Mouse (Mus musculus): ENCODE results near the gene Fam151a. TPM values are rescaled to one million over a fixed set of nuclear protein-coding genes. Genes with fewer than 3 reads are reported as not detected.
A peak's percentile ranks its signal among the peaks of the same experiment; 100 is the strongest.
"Not testable (repeated sequence)": the region's sequence is repeated elsewhere in the genome, so short reads cannot be mapped to it uniquely, and the experiment has no call there.

Fam151a gene
- polyA plus RNA-seq, 1 experiment from 2014 or later, result 0.31 TPM

GRCm38 (mm10) chr4:106720631-106721030 lies 13.1 kb upstream of the Fam151a start:
- Histone ChIP-seq H3K27me3 (peaks cover 6% of the 10 kb centered on the region; the same call in 1 of the 2 replicates), H3K27ac (no peak overlapping the region), H3K9ac (no peak overlapping the region), H3K4me1 (replicated peaks) (no peaks in the 10 kb centered on the region), H3K36me3 (no peaks in the 10 kb centered on the region), H3K4me3 (no peak overlapping the region), H3K4me2 (no peak overlapping the region), H3K9me3 (replicated peaks) (no peaks in the 10 kb centered on the region)
- ATAC-seq (replicated peaks; ENCODE audit: insufficient number of reproducible peaks, insufficient read depth, low FRiP score, low read depth), result no peak
- 64% methylated on average over 4 of the region's 4 CpGs for WGBS

- no peaks in the 10 kb centered on the region for H3K36me3 ChIP-seq
- no peak within 1 kb of the TSS for H3K4me3 ChIP-seq
- H3K4me2 ChIP-seq, result no peak within 1 kb of the TSS
- ATAC-seq (replicated peaks; ENCODE audit: insufficient number of reproducible peaks, insufficient read depth, low FRiP score, low read depth), result no peak
- no peaks in the 10 kb centered on the region for H3K9me3 ChIP-seq (replicated peaks)
- H3K4me1 ChIP-seq (replicated peaks), result no peaks in the 10 kb centered on the region
- no peak within 1 kb of the TSS for H3K9ac ChIP-seq
- 79% methylated on average over 7 of the region's 7 CpGs for WGBS
- H3K27me3 ChIP-seq, result no peaks in the 10 kb centered on the region
- H3K27ac ChIP-seq, result no peak within 1 kb of the TSS
Observed at GRCm38 (mm10) chr4:106730814-106731213, 2.9 kb upstream of the Fam151a start, which contains the start of gene Mroh7. Gene Mroh7, minus strand, starts transcription at chr4:106730925.

- H3K36me3 ChIP-seq; H3K27me3 ChIP-seq; H3K4me3 ChIP-seq; H3K9me3 ChIP-seq (replicated peaks); H3K4me1 ChIP-seq (replicated peaks); H3K27ac ChIP-seq; H3K9ac ChIP-seq; H3K4me2 ChIP-seq; ATAC-seq (replicated peaks; ENCODE audit: insufficient number of reproducible peaks, insufficient read depth, low FRiP score, low read depth): not testable (repeated sequence)
- WGBS, result 83% methylated on average over 1 of the region's 1 CpGs
Observed at GRCm38 (mm10) chr4:106736884-106737283, 3.2 kb downstream of the Fam151a start.

GRCm38 (mm10) chr4:106737904-106738303 lies 4.2 kb downstream of the Fam151a start:
- Histone ChIP-seq H3K27ac (no peak overlapping the region), H3K4me1 (replicated peaks) (no peaks in the 10 kb centered on the region), H3K27me3 (no peaks in the 10 kb centered on the region), H3K4me2 (no peak overlapping the region), H3K36me3 (no peaks in the 10 kb centered on the region), H3K4me3 (no peak overlapping the region), H3K9me3 (replicated peaks) (no peaks in the 10 kb centered on the region), H3K9ac (no peak overlapping the region)
- 65% methylated on average over 3 of the region's 3 CpGs for WGBS
- no peak for ATAC-seq (replicated peaks; ENCODE audit: insufficient number of reproducible peaks, insufficient read depth, low FRiP score, low read depth)

- Histone ChIP-seq H3K9me3 (replicated peaks) (no peaks in the 10 kb centered on the region), H3K4me1 (replicated peaks) (peaks cover 6% of the 10 kb centered on the region), H3K4me3 (no peak overlapping the region), H3K4me2 (no peak overlapping the region), H3K9ac (no peak overlapping the region), H3K27me3 (no peaks in the 10 kb centered on the region), H3K27ac (no peak overlapping the region), H3K36me3 (peaks cover 5% of the 10 kb centered on the region; the same call in 1 of the 2 replicates)
- 75% methylated on average over 7 of the region's 7 CpGs for WGBS
- ATAC-seq (replicated peaks; ENCODE audit: insufficient number of reproducible peaks, insufficient read depth, low FRiP score, low read depth), result no peak
Observed at GRCm38 (mm10) chr4:106745862-106746261, 12.2 kb downstream of the Fam151a start.

- H3K4me1 ChIP-seq (replicated peaks), result peaks cover 6% of the 10 kb centered on the region
Observed at GRCm38 (mm10) chr4:106747001-106747580, 13.4 kb downstream of the Fam151a start.

GRCm38 (mm10) chr4:106749699-106750098 lies 16.0 kb downstream of the Fam151a start:
- 0 out of 2 replicates have a peak overlapping the region, but pooled peaks have one; percentile 5 for H3K9ac ChIP-seq
- H3K4me1 ChIP-seq (replicated peaks), result peaks cover 6% of the 10 kb centered on the region
- no peaks in the 10 kb centered on the region for H3K9me3 ChIP-seq (replicated peaks)
- H3K4me3 ChIP-seq, result 0 out of 2 replicates have a peak overlapping the region, but pooled peaks have one; percentile 6
- H3K4me2 ChIP-seq, result peak overlapping the region; percentile 50
- no peaks in the 10 kb centered on the region for H3K27me3 ChIP-seq
- peak; percentile 40; the same call in 1 of the 2 replicates for ATAC-seq (replicated peaks; ENCODE audit: insufficient number of reproducible peaks, insufficient read depth, low FRiP score, low read depth)
- H3K27ac ChIP-seq, result no peak overlapping the region
- 12% methylated on average over 7 of the region's 7 CpGs for WGBS
- peaks cover 5% of the 10 kb centered on the region; the same call in 1 of the 2 replicates for H3K36me3 ChIP-seq

More at GRCm38 (mm10) chr4:106747001-106747580, 13.4 kb downstream of the Fam151a start:
- no peak overlapping the region for H3K9ac ChIP-seq
- no peak overlapping the region for H3K4me2 ChIP-seq
- H3K27ac ChIP-seq, result no peak overlapping the region
- no peaks in the 10 kb centered on the region for H3K9me3 ChIP-seq (replicated peaks)
- no peak overlapping the region for H3K4me3 ChIP-seq
- no peaks in the 10 kb centered on the region for H3K27me3 ChIP-seq
- H3K36me3 ChIP-seq, result peaks cover 5% of the 10 kb centered on the region; the same call in 1 of the 2 replicates
- WGBS, result 66% methylated on average over 1 of the region's 1 CpGs
- no peak for ATAC-seq (replicated peaks; ENCODE audit: insufficient number of reproducible peaks, insufficient read depth, low FRiP score, low read depth)

GRCm38 (mm10) chr4:106751726-106752125 lies 18.0 kb downstream of the Fam151a start:
- Histone ChIP-seq H3K4me3 (no peak overlapping the region), H3K4me1 (replicated peaks) (peaks cover 6% of the 10 kb centered on the region), H3K36me3 (peaks cover 5% of the 10 kb centered on the region; the same call in 1 of the 2 replicates), H3K9ac (no peak overlapping the region), H3K27ac (no peak overlapping the region), H3K9me3 (replicated peaks) (no peaks in the 10 kb centered on the region), H3K27me3 (no peaks in the 10 kb centered on the region; the same call in 1 of the 2 replicates), H3K4me2 (no peak overlapping the region)
- no peak for ATAC-seq (replicated peaks; ENCODE audit: insufficient number of reproducible peaks, insufficient read depth, low FRiP score, low read depth)
- WGBS, result 84% methylated on average over 6 of the region's 6 CpGs

GRCm38 (mm10) chr4:106764166-106764565 lies 30.5 kb downstream of the Fam151a start:
- ATAC-seq (replicated peaks; ENCODE audit: insufficient number of reproducible peaks, insufficient read depth, low FRiP score, low read depth), result no peak
- Histone ChIP-seq H3K27me3 (no peaks in the 10 kb centered on the region), H3K4me1 (replicated peaks) (no peaks in the 10 kb centered on the region), H3K4me2 (no peak overlapping the region), H3K9me3 (replicated peaks) (no peaks in the 10 kb centered on the region), H3K36me3 (peaks cover 8% of the 10 kb centered on the region; the same call in 1 of the 2 replicates), H3K9ac (no peak overlapping the region), H3K27ac (no peak overlapping the region), H3K4me3 (no peak overlapping the region)
- 78% methylated on average over 7 of the region's 7 CpGs for WGBS

- no peak for ATAC-seq (replicated peaks; ENCODE audit: insufficient number of reproducible peaks, insufficient read depth, low FRiP score, low read depth)
- H3K4me1 ChIP-seq (replicated peaks), result no peaks in the 10 kb centered on the region
- no peaks in the 10 kb centered on the region for H3K9me3 ChIP-seq (replicated peaks)
- no peak overlapping the region for H3K27ac ChIP-seq
- H3K9ac ChIP-seq, result no peak overlapping the region
- WGBS, result 73% methylated on average over 2 of the region's 2 CpGs
- H3K27me3 ChIP-seq, result no peaks in the 10 kb centered on the region
- H3K36me3 ChIP-seq, result no peaks in the 10 kb centered on the region
- no peak overlapping the region for H3K4me3 ChIP-seq
- H3K4me2 ChIP-seq, result no peak overlapping the region
Observed at GRCm38 (mm10) chr4:106769306-106769705, 35.6 kb downstream of the Fam151a start.

- Histone ChIP-seq H3K9me3 (replicated peaks) (no peaks in the 10 kb centered on the region), H3K27me3 (no peaks in the 10 kb centered on the region), H3K27ac (no peak overlapping the region), H3K4me1 (replicated peaks) (peaks cover 5% of the 10 kb centered on the region), H3K9ac (no peak overlapping the region), H3K4me2 (no peak overlapping the region), H3K4me3 (no peak overlapping the region), H3K36me3 (no peaks in the 10 kb centered on the region)
- WGBS, result 89% methylated on average over 1 of the region's 1 CpGs
- ATAC-seq (replicated peaks; ENCODE audit: insufficient number of reproducible peaks, insufficient read depth, low FRiP score, low read depth), result no peak
Observed at GRCm38 (mm10) chr4:106772558-106772957, 38.9 kb downstream of the Fam151a start.

GRCm38 (mm10) chr4:106775767-106776166 lies 42.1 kb downstream of the Fam151a start:
- peaks cover 27% of the 10 kb centered on the region for H3K4me1 ChIP-seq (replicated peaks)
- not testable (repeated sequence) for H3K9me3 ChIP-seq (replicated peaks); H3K4me2 ChIP-seq; ATAC-seq (replicated peaks; ENCODE audit: insufficient number of reproducible peaks, insufficient read depth, low FRiP score, low read depth); H3K27ac ChIP-seq; H3K4me3 ChIP-seq; H3K9ac ChIP-seq; H3K36me3 ChIP-seq; H3K27me3 ChIP-seq
- 84% methylated on average over 6 of the region's 6 CpGs for WGBS

Data from heart, embryonic 15.5 days (tissue).